Mouse (Mus musculus): Measurements from ENCODE around the gene Irf3. TPM values are rescaled to one million over a fixed set of nuclear protein-coding genes. Genes with fewer than 3 reads are reported as not detected.

Gene Irf3
- polyA plus RNA-seq, 1 experiment from 2014 or later, result 109 TPM

DNA sequence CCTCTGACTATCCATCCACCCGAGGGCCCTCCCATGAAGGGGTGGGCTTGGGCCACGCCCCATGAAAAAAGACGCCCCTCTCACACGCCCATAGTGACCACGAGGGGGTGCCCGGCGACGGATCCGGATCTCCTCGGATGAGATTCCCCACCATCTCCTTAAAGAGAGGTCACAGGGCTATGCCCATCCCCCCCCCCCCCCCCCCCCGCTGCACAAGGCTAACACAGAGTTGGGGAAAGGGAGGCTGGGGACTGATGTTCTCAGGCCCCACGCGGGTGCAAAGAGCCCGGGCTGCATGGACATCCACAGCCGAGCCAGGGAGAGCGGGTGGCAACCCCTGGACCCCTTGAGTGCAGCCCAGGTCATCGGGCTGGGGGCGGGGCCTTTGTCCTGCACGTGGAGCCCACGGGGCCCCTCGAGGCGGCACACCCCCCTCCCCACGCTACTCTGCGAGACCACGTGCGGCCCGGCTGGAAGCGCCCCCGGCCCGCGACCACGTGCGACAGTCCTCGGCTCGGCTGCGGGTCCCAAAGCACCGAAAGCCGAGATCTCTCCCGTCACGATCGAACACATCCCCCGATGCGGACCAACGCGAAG is 11.8 kb upstream of the Irf3 start:
- Histone ChIP-seq H3K4me1 (ENCODE audit: insufficient read depth, low read length) (peaks cover 35% of the 10 kb centered on the region), H3K9me3 (ENCODE audit: low read length) (no peaks in the 10 kb centered on the region), H3K27ac (ENCODE audit: low read length) (peak overlapping the region; percentile 97), H3K27me3 (ENCODE audit: insufficient read depth, low read length) (no peaks in the 10 kb centered on the region), H3K9ac (replicated peaks; ENCODE audit: low read length) (peak overlapping the region; percentile 99), H3K4me2 (replicated peaks; ENCODE audit: low read depth, low read length) (peak overlapping the region; percentile 63), H3K4me3 (ENCODE audit: low read length) (peak overlapping the region; percentile 98), H3K36me3 (ENCODE audit: insufficient read depth, low read length) (peaks cover 33% of the 10 kb centered on the region)
- ATAC-seq (ENCODE audit: low FRiP score, low TSS enrichment), result peak; percentile 4
- WGBS, result under 1% methylated on average over 40 of the region's 45 CpGs

DNA sequence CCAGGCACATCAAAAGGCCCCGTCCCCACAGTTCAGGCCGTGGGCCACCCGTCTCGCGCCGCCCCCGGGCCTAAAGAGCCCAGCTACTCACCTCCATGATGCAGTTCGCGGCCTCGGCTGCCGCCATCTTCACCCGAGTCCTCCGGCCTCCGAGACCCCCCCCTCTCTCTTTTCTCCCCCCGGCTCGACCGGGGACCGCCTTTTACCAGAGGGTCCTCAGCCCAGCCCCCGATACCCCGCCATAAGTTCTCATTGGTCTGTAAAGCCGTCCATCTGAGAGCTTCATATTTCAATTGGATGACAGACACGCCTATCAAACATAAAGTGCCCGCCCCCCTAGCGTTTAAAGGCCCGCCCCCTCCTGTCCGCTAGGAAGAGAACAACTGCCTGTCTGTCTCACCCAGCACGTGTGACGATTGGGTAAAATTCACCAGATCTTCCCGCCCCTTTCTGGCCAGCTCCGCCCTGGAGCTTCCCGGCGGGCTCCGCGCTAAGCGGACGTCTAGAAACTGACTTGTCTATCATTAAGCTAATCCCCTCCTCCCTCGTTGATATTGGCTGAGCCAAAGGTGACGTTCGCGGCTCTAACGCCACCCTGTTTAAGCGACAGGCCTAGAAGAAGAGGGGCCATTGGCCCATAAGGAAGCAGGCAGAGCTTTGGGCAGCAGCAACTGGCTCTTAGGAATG is 11.1 kb upstream of the Irf3 start, which contains the start of gene Prmt1:
Prmt1 (minus strand) TSS at position 377 of the 687 bp plus-strand sequence.
- WGBS, result under 1% methylated on average over 42 of the region's 42 CpGs
- no peaks in the 10 kb centered on the region for H3K27me3 ChIP-seq (ENCODE audit: insufficient read depth, low read length)
- H3K4me3 ChIP-seq (ENCODE audit: low read length), result peak within 1 kb of the TSS; percentile 98
- ATAC-seq (ENCODE audit: low FRiP score, low TSS enrichment), result peak; percentile 97
- peak within 1 kb of the TSS; percentile 99 for H3K9ac ChIP-seq (replicated peaks; ENCODE audit: low read length)
- peaks cover 35% of the 10 kb centered on the region for H3K4me1 ChIP-seq (ENCODE audit: insufficient read depth, low read length)
- H3K27ac ChIP-seq (ENCODE audit: low read length), result peak within 1 kb of the TSS; percentile 97
- H3K36me3 ChIP-seq (ENCODE audit: insufficient read depth, low read length), result peaks cover 33% of the 10 kb centered on the region
- H3K4me2 ChIP-seq (replicated peaks; ENCODE audit: low read depth, low read length), result peak within 1 kb of the TSS; percentile 63
- H3K9me3 ChIP-seq (ENCODE audit: low read length), result no peaks in the 10 kb centered on the region

DNA sequence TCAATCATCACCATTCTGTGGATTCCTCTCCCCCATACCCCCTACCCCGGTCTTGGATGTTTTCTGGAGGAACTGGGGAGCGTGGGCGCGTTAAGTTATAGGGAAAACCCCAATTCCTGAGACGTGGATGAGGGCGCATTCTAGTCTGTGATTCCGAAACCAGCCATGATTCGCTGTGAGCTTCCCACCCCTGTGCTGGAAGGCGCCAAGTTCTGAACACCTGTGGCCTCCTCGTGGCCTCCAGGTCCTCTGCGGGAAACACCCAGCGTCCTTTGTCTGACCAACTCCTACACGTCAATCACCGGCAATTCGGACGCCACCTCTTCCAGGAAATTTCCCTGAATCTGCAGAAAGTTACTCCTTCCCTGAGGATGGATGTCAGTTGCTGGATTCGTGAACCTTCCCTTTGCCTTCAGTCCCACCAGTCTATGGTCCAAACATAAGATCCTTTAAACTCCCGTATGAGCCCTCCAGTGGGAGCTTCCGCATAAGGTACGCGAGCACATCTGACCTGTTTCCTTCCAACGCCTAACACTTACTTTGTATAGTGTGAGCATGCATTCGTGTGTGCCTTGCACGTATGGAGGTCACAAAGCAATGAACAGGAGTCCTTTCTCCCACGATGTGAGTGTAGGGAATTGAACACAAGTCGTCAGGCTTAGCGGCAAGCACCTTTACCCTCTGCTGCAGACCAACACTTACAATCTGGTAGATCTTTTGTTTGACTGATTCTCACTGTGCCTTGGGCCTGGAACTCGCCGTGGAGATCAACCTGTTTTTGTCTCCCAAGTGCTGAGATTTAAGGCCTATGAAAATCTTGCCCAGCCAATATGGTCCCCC is 10.3 kb upstream of the Irf3 start:
- ATAC-seq (ENCODE audit: low FRiP score, low TSS enrichment), result peak; percentile 28
- Histone ChIP-seq H3K36me3 (ENCODE audit: insufficient read depth, low read length) (peaks cover 32% of the 10 kb centered on the region), H3K4me1 (ENCODE audit: insufficient read depth, low read length) (peaks cover 35% of the 10 kb centered on the region), H3K27me3 (ENCODE audit: insufficient read depth, low read length) (no peaks in the 10 kb centered on the region), H3K27ac (ENCODE audit: low read length) (peak overlapping the region; percentile 94), H3K9me3 (ENCODE audit: low read length) (no peaks in the 10 kb centered on the region), H3K9ac (replicated peaks; ENCODE audit: low read length) (peak overlapping the region; percentile 82), H3K4me2 (replicated peaks; ENCODE audit: low read depth, low read length) (peak overlapping the region; percentile 59), H3K4me3 (ENCODE audit: low read length) (peak overlapping the region; percentile 60)
- WGBS, result 1% methylated on average over 29 of the region's 29 CpGs

DNA sequence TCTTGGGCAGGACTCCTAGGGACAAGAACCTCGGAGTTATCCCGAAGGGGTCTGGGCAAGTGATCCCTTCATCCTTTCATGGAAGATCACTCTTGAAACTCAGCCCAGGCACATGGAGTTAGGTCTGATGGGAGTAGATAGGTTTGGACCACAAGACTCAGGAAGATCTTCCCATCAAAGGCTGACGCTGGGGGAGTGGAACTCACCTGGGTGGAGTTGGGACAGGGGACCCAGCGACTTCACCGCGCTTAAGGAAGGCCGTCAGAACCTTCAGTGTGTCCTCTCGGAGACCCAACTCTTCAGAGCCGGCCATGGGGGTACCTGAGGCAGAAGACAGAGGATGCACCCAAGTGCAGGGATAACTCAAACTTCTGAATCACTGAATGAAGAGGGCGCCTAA is 776 bp upstream of the Irf3 start:
- peak overlapping the region; percentile 96 for H3K4me2 ChIP-seq (replicated peaks; ENCODE audit: low read depth, low read length)
- H3K36me3 ChIP-seq (ENCODE audit: insufficient read depth, low read length), result peaks cover 54% of the 10 kb centered on the region
- peak overlapping the region; percentile 92 for H3K9ac ChIP-seq (replicated peaks; ENCODE audit: low read length)
- H3K27me3 ChIP-seq (ENCODE audit: insufficient read depth, low read length), result no peaks in the 10 kb centered on the region
- ATAC-seq (ENCODE audit: low FRiP score, low TSS enrichment), result no peak
- peak overlapping the region; percentile 89 for H3K4me3 ChIP-seq (ENCODE audit: low read length)
- no peaks in the 10 kb centered on the region for H3K9me3 ChIP-seq (ENCODE audit: low read length)
- WGBS, result 6% methylated on average over 10 of the region's 10 CpGs
- peak overlapping the region; percentile 95; the same call in 1 of the 2 replicates for H3K27ac ChIP-seq (ENCODE audit: low read length)
- H3K4me1 ChIP-seq (ENCODE audit: insufficient read depth, low read length), result peaks cover 40% of the 10 kb centered on the region

DNA sequence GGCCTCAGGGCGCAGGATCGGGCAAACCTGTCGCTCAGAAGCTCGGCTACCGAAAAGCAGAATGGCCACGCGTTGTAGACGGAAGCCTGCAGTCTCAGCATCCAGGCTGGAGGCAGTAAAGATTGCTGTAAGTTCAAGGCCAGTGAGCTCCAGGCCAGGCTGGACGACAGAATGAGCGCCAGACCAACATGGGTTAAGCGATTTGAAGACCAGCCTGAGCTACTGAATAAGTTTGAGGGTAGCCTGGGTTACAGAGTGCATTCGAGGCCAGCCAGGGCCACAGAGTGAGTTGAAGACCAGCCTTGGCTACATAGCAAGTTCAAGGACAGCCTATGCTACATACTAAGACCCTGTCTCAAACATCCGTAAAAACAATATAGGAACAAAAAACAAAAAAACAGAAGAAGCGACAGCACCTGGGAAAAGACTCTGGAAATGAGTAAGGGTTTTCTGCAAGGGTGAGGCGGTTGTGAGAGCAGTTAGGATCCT is 536 bp downstream of the Irf3 start:
- peaks cover 40% of the 10 kb centered on the region for H3K4me1 ChIP-seq (ENCODE audit: insufficient read depth, low read length)
- peak; percentile 2; the same call in 1 of the 2 replicates for ATAC-seq (ENCODE audit: low FRiP score, low TSS enrichment)
- no peaks in the 10 kb centered on the region for H3K9me3 ChIP-seq (ENCODE audit: low read length)
- peak overlapping the region; percentile 89 for H3K4me3 ChIP-seq (ENCODE audit: low read length)
- WGBS, result 3% methylated on average over 15 of the region's 15 CpGs
- peak overlapping the region; percentile 95 for H3K27ac ChIP-seq (ENCODE audit: low read length)
- peaks cover 54% of the 10 kb centered on the region for H3K36me3 ChIP-seq (ENCODE audit: insufficient read depth, low read length)
- peak overlapping the region; percentile 92 for H3K9ac ChIP-seq (replicated peaks; ENCODE audit: low read length)
- no peaks in the 10 kb centered on the region for H3K27me3 ChIP-seq (ENCODE audit: insufficient read depth, low read length)
- H3K4me2 ChIP-seq (replicated peaks; ENCODE audit: low read depth, low read length), result peak overlapping the region; percentile 96

DNA sequence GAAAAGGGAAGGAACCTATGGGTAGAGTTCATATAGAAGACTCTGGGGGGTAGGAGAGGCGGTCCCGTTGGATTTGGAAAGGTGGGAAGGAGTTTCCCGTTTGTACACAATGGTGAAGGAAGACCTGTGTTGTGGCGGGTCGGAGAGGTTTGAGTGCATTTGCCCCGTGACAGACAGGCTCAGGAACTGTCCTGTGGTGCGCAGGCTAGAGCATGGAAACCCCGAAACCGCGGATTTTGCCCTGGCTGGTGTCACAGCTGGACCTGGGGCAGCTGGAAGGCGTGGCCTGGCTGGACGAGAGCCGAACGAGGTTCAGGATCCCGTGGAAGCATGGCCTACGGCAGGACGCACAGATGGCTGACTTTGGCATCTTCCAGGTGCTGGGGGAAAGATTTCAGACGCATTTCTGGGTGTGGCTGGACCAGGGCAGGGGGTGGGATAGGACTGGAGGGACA is 1.1 kb downstream of the Irf3 start, which contains the start of gene Bcl2l12:
Bcl2l12 (minus strand) TSS at position 212 of the 455 bp plus-strand sequence.
- H3K4me2 ChIP-seq (replicated peaks; ENCODE audit: low read depth, low read length), result peak within 1 kb of the TSS; percentile 96
- peak within 1 kb of the TSS; percentile 92 for H3K9ac ChIP-seq (replicated peaks; ENCODE audit: low read length)
- peaks cover 58% of the 10 kb centered on the region for H3K36me3 ChIP-seq (ENCODE audit: insufficient read depth, low read length)
- peaks cover 40% of the 10 kb centered on the region for H3K4me1 ChIP-seq (ENCODE audit: insufficient read depth, low read length)
- 0 out of 2 replicates have a peak, but pooled peaks have one; percentile 5 for ATAC-seq (ENCODE audit: low FRiP score, low TSS enrichment)
- no peaks in the 10 kb centered on the region for H3K27me3 ChIP-seq (ENCODE audit: insufficient read depth, low read length)
- H3K4me3 ChIP-seq (ENCODE audit: low read length), result peak within 1 kb of the TSS; percentile 89
- no peaks in the 10 kb centered on the region for H3K9me3 ChIP-seq (ENCODE audit: low read length)
- WGBS, result under 1% methylated on average over 18 of the region's 18 CpGs
- H3K27ac ChIP-seq (ENCODE audit: low read length), result peak within 1 kb of the TSS; percentile 95

DNA sequence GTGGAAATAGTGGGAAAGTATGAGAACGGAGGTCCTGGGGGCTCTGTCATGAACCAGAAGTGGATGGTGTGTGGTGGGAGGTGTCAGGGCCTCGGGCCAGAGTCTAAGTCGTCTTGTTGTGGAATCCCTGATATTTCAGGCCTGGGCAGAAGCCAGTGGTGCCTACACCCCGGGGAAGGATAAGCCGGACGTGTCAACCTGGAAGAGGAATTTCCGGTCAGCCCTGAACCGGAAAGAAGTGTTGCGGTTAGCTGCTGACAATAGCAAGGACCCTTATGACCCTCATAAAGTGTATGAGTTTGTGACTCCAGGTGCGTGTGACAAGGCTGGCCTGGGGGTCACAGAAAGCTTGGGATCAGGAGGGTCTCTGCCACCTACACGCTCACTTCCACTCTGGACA is 2.3 kb downstream of the Irf3 start:
- Histone ChIP-seq H3K27me3 (ENCODE audit: insufficient read depth, low read length) (no peaks in the 10 kb centered on the region), H3K36me3 (ENCODE audit: insufficient read depth, low read length) (peaks cover 58% of the 10 kb centered on the region), H3K4me1 (ENCODE audit: insufficient read depth, low read length) (peaks cover 44% of the 10 kb centered on the region), H3K27ac (ENCODE audit: low read length) (0 out of 2 replicates have a peak overlapping the region, but pooled peaks have one; percentile 7), H3K9ac (replicated peaks; ENCODE audit: low read length) (peak overlapping the region; percentile 35), H3K4me2 (replicated peaks; ENCODE audit: low read depth, low read length) (0 out of 2 replicates have a peak overlapping the region, but pooled peaks have one; percentile 16), H3K4me3 (ENCODE audit: low read length) (no peak overlapping the region; the same call in 1 of the 2 replicates), H3K9me3 (ENCODE audit: low read length) (no peaks in the 10 kb centered on the region)
- WGBS, result 51% methylated on average over 11 of the region's 11 CpGs
- no peak for ATAC-seq (ENCODE audit: low FRiP score, low TSS enrichment)

DNA sequence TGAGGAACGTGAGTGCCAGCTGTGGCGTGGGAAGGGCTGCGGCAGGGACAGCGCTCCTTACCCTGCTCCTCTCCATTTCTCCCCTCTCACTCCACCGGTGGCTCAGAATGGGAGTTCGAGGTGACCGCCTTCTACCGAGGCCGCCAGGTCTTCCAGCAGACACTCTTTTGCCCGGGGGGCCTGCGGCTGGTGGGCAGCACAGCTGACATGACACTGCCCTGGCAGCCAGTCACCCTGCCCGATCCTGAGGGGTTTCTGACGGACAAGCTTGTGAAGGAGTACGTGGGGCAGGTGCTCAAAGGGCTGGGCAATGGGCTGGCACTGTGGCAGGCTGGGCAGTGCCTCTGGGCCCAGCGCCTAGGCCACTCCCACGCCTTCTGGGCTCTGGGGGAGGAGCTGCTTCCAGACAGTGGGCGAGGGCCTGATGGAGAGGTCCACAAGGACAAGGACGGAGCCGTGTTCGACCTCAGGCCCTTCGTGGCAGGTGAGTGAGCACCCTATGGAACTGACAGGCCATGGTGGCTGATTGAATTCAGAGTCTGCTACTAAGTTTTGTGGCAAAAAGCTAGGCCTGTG is 3.2 kb downstream of the Irf3 start:
- H3K36me3 ChIP-seq (ENCODE audit: insufficient read depth, low read length), result peaks cover 56% of the 10 kb centered on the region
- no peak for ATAC-seq (ENCODE audit: low FRiP score, low TSS enrichment)

DNA sequence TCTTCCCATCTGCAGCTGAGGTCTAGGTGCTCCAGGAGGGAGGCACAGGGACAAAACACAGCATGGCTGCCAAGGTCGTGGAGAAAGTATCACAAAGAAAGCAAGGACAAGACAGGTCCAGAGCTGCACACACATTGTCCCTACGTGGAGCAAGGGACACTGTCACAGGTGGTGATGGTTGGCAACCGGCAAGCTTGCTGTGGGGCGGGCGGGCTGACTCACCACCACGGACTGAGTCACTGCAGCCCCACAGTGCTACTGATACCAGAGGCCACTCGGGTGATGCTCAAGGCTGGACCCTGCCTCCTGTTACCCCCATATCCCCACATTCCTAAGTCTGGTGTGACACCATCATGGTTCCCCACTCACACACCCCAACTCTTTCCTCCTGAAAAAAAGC is 5.0 kb downstream of the Irf3 start:
- H3K36me3 ChIP-seq (ENCODE audit: insufficient read depth, low read length), result peaks cover 75% of the 10 kb centered on the region
- H3K27me3 ChIP-seq (ENCODE audit: insufficient read depth, low read length), result no peaks in the 10 kb centered on the region
- H3K4me1 ChIP-seq (ENCODE audit: insufficient read depth, low read length), result peaks cover 32% of the 10 kb centered on the region
- no peak for ATAC-seq (ENCODE audit: low FRiP score, low TSS enrichment)
- H3K4me3 ChIP-seq (ENCODE audit: low read length), result no peak overlapping the region
- H3K9ac ChIP-seq (replicated peaks; ENCODE audit: low read length), result no peak overlapping the region
- H3K27ac ChIP-seq (ENCODE audit: low read length), result no peak overlapping the region
- 87% methylated on average over 7 of the region's 7 CpGs for WGBS
- H3K4me2 ChIP-seq (replicated peaks; ENCODE audit: low read depth, low read length), result no peak overlapping the region
- no peaks in the 10 kb centered on the region for H3K9me3 ChIP-seq (ENCODE audit: low read length)

More for the DNA sequence above, 3.2 kb downstream of the Irf3 start:
- no peaks in the 10 kb centered on the region for H3K9me3 ChIP-seq (ENCODE audit: low read length)
- 72% methylated on average over 21 of the region's 21 CpGs for WGBS
- H3K4me1 ChIP-seq (ENCODE audit: insufficient read depth, low read length), result peaks cover 43% of the 10 kb centered on the region
- H3K4me2 ChIP-seq (replicated peaks; ENCODE audit: low read depth, low read length), result no peak overlapping the region
- H3K9ac ChIP-seq (replicated peaks; ENCODE audit: low read length), result 0 out of 2 replicates have a peak overlapping the region, but pooled peaks have one; percentile 16
- H3K4me3 ChIP-seq (ENCODE audit: low read length), result no peak overlapping the region
- H3K27ac ChIP-seq (ENCODE audit: low read length), result peak overlapping the region; percentile 20; the same call in 1 of the 2 replicates
- no peaks in the 10 kb centered on the region for H3K27me3 ChIP-seq (ENCODE audit: insufficient read depth, low read length)

All from kidney, embryonic 16.5 days (tissue).